Mouse (Mus musculus) embryo, embryonic 11.5 days (tissue): ENCODE measurements around the gene Selenof.
"Not testable (repeated sequence)": the region's sequence is repeated elsewhere in the genome, so short reads cannot be mapped to it uniquely, and the experiment has no call there.

ENCODE experiments used
- DNase-seq: peaks from one replicate; pipeline ENCODE4 v3.0.0-alpha.2; 2012; ENCODE audit warnings: low read depth, low spot score

Gene Selenof

DNA sequence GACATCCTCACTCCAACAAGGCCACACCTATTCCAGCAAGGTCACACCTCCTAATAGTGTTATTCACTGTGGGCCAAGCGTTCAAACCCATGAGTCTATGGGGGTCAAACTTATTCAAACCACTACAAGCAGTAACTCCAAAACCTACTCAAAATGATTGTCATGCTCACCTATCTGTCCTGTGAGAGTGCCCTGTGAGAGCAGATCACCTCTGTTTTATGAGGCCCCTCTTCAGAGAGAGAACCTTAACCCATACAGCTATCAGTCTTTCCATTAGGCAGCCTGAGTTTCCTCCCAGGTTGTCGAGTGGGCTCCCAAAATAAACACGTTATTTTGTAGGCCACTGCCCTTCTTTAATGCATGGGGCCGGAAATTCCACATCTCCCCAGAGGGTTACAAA lies 32.3 kb downstream of the Selenof start:
- DNase-seq, result no peak

DNA sequence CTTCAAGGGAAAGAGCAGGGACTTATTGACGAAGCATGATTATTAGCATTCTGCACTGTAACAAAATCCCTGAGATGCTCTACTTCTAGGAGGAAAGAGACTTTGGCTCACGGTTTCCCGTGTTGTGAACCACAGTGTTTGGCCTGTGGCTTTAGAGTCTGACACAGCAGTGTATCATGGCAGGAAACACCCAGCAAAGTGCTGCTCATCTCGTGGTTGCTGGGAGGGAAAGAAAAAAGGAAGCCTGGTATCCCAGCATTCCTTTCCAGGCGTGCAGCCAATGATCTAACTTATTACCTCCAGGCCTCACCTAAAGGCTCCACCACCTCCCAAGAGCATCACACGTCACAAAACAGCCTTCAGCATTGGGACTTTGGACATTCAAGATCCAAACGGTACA lies 32.7 kb downstream of the Selenof start:
- no peak for DNase-seq

DNA sequence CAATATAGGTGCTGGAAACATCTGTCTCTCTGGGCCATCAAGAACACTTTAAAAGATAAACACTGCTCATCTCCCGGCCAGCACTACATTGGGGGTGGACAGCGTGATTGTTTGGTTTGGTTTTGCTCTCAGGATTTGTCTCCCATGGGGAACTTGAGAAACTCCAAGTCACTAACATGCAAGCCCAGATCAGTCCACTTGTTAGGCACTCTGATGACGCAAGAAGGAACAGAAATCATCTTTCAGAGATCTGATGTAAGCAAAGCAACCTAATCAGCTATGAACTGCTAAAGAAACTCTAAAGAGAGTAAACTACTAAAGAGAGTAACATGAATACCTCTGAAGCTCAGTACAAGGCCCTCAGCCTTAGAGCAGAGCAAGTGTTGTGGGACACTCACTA lies 33.5 kb downstream of the Selenof start:
- DNase-seq, result no peak

DNA sequence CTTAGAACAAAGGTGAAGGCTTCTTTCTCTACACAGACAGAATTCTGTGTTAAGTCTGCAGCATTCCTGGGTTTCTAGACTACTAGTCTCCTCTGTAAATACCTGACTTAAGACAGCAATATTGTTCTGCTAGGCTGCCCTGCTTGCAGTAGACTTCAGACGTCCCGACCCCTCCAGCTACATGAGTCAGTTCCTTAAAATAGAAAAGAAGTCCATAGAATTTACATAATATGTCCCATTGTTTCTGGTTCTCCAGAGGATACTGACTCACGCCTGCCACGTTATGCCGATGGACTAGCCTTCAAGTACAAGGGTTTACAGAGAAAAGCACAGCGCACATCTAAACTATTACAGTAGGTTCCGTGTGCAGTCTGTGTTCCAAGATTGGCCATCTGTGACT lies 34.1 kb downstream of the Selenof start:
- no peak for DNase-seq

DNA sequence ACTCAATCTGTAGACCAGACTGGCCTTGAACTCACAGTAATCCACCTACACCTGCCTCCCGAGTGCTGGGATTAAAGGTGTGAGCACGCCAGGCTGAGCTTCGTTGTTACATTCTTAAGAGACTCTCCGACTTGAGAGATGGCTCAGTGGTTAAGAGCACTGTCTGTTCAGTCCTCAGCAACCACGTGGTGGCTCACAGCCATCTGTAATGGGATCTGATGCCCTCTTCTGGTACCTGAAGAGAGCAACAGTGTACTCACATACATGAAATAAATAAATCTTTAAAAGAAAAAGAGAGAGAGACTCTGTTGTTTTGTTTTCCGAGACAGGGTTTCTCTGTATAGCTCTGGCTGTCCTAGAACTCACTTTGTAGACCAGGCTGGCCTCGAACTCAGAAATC lies 35.7 kb downstream of the Selenof start:
- DNase-seq, result not testable (repeated sequence)

DNA sequence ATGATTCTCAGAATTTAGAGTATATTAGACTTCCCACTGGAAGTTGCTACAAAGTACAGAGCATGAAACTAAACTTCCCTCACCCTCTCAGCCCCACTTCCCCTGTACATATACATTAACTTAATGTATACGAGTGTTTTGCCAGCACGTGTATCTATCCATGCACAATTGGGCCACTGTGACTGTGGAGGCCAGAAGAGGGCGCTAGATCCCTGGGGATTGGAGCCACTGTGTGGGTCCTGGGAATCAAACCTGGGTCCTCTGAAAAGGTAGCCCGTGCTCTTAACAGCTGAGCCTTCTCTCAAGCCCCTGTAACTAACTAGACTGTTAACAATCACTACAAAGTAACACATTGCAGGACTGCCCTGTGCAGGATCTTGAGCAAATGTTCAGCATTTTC lies 36.3 kb downstream of the Selenof start:
- no peak for DNase-seq

DNA sequence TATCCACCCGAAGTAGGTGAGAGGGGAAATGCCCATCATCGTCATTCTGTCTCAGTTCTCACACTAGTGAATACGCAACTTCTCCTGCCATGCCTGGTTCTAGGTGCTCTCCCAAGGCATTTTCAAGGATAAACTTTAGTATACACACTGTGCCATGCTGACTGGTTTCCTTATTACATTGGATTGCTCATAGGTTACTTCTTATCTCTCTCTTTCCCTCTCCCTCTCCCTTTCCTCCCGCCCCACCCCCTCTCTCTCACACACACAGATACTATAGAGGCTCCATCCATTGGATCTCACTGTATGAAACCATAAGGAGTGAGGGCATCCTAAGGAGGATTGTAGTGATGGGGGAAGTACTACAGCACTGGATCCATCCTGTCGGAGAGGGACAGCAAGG lies 38.0 kb downstream of the Selenof start:
- DNase-seq, result no peak

DNA sequence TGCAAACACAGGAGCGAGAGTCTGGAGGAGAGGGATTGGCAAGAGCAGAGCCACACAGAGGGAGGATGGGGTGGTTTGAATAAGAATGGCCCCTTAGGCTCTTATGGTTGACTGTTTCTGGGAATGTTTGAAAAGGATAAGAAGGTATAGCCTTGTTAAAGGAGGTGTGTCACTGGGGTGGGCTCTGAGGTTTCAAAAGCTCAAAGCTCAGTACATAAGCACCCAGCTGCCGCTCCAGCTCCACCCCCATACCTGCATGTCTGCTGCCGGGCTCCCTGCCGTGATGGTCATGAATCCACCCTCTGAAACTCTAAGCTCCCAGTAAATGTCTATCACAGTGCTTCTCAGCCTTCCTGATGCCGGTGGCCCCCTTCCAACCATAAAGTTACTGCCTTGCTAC lies 40.7 kb downstream of the Selenof start:
- no peak for DNase-seq

DNA sequence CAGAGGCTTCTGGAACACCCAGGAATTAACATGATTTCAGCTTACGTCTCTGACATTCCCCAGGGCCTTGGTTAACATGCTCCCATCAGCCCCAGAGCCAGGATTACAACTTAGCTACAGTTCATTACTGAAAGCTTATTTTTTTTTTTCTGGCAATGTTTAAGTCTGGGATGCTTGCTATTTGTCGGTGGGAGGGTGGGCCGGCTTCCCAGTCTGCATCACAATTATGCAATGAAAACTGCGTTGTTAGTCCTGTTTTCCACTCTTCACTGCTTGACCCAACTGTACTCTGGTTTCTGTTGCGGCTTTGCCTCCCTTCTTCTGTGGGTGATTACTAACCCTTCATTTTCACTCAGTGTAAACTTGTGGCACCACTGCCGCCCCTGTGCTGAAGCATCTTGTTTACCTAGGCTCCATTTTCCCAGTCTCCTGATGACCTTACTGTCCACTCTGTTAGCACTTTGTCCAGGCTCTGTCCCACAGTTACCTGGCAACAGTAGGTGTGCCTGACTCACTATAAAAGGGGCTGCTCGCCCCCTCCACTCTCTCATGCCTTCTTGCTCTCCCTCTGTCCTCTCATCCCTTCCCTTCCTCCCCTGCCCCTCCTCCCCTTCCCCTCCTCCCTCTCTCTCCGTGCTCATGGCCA lies 41.6 kb downstream of the Selenof start:
- DNase-seq, result no peak

DNA sequence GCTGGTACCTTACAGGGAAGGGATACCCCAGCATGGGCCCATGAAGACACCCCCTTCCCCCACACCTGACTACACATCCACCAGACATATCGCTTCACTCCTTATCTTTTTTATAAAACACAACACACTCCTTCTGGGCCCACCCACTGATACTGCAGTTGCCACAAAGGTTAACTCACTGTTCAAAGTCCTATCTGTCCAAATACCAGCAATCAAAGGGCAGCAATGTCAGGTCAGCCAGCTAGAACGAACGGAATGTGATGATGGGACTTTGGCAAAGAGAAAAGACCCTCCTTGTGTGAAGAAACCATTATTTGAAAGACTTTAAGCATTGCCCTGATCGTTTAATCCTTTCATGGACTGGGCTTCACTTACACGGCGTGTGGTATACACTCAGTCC lies 42.3 kb downstream of the Selenof start:
- no peak for DNase-seq

DNA sequence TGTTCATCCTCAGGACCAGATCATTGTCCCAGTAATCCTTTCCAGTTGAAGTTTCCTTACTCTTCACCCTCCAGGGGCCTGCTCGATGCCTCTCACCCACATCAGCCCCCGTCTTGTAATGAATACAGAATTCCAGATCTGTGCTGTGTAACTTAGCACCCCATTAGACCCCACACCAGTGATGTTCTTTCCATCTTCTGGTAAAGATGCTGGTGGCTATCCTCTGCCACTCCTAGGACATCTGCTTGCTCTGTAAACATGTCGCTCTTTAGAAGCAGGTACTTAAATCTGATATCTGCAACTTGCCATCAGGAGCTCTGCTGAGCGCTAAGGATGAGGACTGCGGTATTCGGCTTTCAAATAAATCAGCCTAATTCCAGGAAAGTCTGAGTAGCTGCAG lies 44.2 kb downstream of the Selenof start:
- DNase-seq, result no peak

DNA sequence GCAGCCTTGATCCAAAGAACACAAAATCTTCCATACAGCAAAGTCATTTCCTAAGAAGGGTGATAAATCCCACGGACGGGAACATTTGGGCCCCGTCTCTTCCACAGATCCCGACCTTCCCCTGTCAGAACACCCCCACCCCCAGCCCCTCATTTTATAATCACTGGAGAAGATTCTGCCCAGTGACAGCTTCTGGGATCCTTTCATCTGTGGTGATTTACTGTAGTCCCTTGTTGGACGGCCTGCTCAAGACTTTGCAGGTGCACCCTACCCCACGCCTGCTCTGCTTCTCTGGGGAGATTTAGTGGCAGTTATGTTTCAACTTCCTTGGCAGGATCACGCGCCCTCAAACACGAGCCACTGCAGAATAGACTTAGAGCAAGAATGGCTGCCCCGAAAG lies 44.6 kb downstream of the Selenof start:
- no peak for DNase-seq

DNA sequence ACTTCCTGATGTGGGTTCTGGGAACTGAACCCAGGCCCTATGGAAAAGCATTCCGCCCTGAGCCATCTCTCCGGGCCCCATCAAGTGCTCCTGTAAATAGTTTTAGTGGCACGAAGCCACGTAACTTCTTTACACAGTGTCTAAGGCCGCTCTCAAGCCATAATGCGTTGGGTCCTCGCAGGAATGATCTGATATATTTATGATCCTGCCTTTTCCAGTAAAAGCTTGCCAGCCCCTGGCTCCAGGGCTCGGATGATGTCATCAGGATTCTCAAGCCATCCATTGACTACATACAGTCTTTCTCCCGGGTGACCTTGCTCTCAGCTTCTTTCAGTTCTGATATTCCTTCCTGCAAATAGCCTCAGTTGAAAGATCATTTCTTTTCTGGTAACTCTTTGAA lies 45.4 kb downstream of the Selenof start:
- DNase-seq, result no peak

DNA sequence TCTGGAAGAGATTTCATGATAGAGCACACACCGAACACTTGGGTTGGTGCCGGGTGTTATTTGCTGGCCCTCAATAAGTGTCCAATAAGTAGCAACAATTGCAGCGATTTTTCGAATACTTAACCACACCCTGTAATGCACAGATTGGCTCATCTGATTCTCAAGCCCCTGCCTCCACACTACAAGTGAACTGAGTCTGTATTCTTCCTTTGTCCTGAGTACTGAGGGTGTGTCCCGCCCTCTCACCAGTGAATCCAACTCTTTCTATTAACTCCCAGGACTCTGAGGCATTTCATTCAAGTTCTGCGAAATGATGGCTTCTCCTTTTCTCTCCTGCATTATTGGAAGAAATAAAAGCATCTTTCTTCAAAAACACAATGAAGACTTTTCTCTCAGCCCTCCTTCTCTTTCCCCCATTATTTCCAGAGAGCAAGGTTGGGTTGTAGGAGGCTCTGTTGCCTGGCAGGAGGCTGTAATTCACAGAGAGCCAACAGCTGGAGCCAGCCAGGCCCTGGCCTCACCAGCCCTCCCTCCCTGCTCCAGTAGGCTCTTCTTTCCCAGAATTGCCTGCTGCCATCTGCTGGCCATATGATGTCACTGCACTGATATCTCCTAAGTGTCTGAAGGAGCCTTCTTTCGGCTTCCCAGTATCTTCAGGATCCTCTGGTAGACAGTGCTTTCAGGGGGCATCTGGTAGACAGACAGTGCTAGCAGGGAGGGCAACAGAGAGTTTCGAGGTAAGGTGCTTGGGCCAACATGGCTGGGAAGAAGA lies 46.7 kb downstream of the Selenof start:
- peak; percentile 77 for DNase-seq

DNA sequence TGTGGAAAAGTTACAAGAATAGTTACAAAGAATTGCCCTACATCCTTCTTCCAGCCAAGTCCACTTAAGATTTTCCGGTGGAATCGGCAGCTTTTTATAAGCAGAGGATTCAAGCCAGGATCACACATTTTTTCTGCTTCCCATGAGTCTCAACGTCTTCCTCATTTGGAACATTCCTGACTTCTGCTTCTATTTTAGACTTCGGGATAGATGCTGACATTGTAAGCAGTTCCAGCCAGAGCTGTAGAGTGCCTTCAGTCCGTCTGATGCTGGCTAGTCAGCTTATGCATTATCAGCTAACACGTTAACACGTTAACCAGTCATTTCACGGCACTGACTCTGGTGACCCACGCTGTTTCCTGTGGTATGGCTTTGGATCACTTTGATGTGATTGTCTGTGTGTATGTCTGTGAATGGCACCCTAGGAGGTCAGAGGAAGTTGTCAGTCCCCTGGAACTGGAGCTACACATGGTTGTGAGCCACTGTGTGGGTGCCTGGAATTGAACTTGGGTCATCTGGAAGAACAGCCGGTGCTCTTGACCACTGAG lies 47.6 kb downstream of the Selenof start:
- no peak for DNase-seq

DNA sequence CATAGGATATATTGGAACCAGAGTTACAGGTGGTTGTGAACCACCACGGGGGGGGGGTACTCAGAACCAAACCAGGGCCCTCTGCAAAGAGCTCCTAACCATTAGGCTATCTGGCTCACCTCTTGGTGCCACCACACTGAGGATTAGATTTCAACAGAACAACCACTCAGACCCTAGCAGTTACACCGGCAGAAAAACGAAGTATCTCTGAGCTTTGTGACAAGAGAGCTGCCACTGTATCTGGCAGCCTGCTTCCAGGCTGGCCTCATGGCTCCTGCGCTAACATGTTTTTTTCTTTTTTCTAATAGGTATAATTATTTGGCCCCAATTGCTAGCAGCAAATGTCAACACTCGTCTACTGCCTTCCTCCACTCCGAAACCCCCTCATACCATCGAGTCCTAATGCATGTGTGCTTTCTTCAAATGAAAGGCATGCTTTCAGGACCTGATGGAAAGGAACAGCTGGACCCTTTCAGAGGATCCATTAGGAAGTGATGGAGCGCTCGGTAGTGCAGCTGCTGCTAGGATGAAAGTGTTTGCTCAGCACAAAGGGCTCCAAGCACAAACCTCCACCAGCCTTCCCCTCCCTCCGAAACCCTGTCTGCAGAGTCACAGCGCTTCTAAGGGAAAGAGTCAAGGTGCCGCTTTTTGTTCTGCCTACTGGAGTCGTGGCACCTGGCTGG lies 53.0 kb downstream of the Selenof start:
- DNase-seq, result no peak

DNA sequence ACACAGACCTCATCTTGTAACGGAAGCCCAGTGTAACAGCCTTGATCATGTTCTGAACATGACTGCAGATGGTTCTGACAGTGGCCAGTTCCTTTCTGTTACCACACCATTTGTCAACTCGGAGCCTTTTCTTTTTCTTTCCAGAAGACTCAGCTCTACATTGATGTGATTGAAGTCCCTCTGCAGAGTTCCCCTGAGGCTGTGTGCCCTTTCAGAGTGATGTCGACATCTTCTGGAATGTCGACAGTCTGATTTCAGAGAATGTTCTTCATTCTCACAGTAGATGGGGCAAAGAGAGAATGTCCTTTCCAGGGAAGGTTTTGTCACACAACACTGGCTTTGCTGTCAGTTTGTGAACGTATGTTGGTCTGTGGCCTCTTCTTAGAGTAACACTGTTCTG lies 55.6 kb downstream of the Selenof start:
- no peak for DNase-seq

DNA sequence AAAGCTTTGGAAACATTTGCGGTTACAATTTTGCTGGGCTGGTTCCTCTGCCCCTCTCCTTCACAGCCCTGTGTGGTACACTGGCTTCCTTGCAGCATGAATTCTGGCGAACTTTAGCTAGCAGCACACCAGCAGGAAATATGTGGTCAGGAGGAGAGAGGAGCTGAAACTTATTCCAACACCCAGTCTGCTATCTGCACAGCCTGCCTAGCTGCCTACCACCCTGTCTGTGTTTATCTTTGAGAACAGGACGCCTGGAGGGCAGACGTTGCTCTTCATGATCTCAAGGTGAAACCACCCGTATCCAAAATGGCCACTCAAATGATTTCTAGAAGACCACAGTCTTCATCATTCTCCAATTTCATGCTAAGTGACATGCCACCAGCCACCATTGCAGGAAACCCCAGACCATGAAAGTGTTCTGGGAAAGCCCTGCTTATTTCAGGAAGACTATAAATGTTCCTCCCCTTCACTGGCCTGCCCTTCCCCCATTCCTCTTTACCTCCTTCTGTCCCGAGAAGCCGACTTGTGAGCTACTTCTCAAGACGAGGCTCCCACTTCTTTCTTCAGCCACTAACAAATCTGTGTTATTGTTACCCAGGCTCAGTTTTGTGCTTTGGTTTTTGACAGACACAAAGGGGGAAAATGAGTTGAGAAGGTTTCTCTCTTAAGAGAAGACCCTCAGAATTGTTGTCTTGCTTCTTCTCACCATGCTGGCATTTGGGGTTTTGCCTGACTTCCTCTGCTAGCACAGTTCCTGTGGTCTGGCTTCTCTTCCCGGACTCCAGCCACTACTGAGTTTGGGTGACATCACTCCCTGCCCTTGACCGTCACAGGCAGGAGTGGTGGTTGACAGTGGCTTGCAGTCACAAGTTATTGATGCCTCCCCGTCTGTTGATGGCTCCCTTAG lies 58.2 kb downstream of the Selenof start:
- no peak for DNase-seq

DNA sequence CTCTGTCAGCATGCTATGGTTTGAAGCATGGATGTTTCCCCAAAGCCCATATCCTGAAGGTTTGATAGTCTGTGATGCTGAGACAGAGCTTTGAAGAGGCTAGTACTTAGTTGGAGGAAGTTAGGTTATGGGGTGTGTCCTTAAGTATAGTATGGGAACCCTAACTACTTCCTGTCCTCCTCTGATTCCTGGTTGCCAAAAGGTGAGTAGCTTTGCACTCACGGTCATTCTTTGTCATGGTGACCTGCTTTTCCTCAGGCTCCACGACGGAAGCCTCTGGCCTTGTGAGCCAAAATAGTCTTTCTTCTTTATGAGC lies 58.8 kb downstream of the Selenof start:
- DNase-seq, result no peak

DNA sequence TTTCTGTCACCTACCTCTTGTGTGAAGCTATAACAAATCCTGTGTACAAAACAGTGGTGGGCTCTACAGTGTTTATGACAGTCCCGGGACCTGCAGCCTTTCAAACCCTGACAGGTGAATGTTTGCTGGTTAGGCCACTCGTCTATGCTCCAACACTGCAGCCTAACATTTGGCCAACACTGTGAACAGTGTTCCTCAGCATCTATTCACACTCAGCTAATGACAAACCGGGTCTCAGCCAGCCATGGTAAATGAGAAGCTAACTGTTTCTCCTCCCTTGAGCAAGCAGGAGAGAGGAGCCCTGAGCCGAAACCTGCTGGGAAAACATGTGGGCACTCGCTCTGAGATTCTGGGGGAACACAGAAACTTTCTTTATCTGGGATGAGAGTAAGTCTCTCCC lies 65.1 kb downstream of the Selenof start:
- DNase-seq, result no peak

DNA sequence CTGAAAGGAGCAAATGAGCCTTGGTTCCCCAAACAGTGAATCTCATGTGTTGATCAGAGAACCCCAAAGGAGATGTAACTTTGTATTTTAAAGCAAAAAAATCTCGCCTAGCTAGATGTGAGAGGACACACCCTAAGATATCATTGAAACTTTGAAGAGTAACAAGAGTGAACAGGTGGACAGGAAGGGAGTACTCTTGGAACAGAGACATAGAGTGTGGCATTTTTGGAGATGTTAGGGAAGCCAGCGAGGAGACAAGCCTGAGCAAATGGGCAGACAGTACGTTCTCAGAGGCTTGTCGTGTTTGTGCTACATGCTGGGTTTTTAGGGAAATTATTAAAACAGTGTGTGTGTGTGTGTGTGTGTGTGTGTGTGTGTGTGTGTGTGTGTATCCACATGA lies 68.0 kb downstream of the Selenof start:
- no peak for DNase-seq

DNA sequence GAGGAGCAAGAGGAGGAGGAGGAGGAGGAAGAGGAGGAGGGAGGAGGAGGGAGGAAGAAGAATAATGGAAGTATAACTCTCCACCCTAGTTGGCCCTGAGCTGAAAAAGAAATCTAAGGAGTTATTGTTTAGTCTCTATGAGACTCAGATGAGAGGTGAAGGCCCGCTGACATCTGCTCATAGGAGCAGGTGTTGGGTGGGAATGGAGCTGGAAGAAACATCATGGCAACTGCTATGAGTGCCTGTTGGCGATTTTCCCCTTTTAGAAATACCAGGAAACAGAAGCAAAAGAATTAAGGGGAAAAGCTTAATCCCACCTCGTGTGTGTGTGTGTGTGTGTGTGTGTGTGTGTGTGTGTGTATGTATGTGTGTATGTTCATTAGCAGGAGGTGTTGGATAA lies 69.3 kb downstream of the Selenof start:
- no peak for DNase-seq
